Mouse (Mus musculus) neural tube, embryonic 12.5 days (tissue): ENCODE results near the gene Olfr559. TPM values are rescaled to one million over a fixed set of nuclear protein-coding genes. Genes with fewer than 3 reads are reported as not detected.

Source experiments
- ATAC-seq: fragments of 200-750 bp; cut with Nextera tagmentation; 2 replicates; pipeline ENCODE4 v1.8.0; 2017; ENCODE audit warnings: low read depth, mild to moderate bottlenecking, moderate TSS enrichment, moderate library complexity; ENCODE audit not compliant: low FRiP score
- H3K27ac ChIP-seq: fragments of 300-500 bp; sonication (generic); 2 replicates; pipeline ENCODE4 v1.5.1; 2016
- H3K27me3 ChIP-seq: fragments of 300-500 bp; sonication (generic); replicated peaks from 2 replicates; pipeline ENCODE4 v1.6.1; 2016; ENCODE audit warnings: mild to moderate bottlenecking
- H3K36me3 ChIP-seq: fragments of 300-500 bp; sonication (generic); 2 replicates; pipeline ENCODE4 v1.6.1; 2016; ENCODE audit warnings: mild to moderate bottlenecking
- H3K4me1 ChIP-seq: fragments of 300-500 bp; sonication (generic); 2 replicates; pipeline ENCODE4 v1.6.1; 2016
- H3K4me2 ChIP-seq: fragments of 300-500 bp; sonication (generic); replicated peaks from 2 replicates; pipeline ENCODE4 v1.6.1; 2016; ENCODE audit warnings: mild to moderate bottlenecking
- H3K4me3 ChIP-seq: fragments of 300-500 bp; sonication (generic); 2 replicates; pipeline ENCODE4 v1.5.1; 2016
- H3K9ac ChIP-seq: fragments of 300-500 bp; sonication (generic); 2 replicates; pipeline ENCODE4 v1.6.1; 2016; ENCODE audit warnings: mild to moderate bottlenecking
- H3K9me3 ChIP-seq: fragments of 300-500 bp; sonication (generic); 2 replicates; pipeline ENCODE4 v1.6.1; 2016; ENCODE audit warnings: mild to moderate bottlenecking
- WGBS: fragments of 180-500 bp; shearing (Covaris S2); methylation state at CpG from one replicate; pipeline ENCODE4 v1.1.7; 2016; 5-methylcytosine and 5-hydroxymethylcytosine counted together
- polyA plus RNA-seq: library from polyadenylated mRNA; unstranded; fragments of >200 nt; fragmentation: Nextera tagmentation; extraction: Ambion mirVana; gene quantifications from 2 replicates; pipeline ENCODE4 v1.2.1, GENCODE M21; 2016

Gene Olfr559
- polyA plus RNA-seq, result 0.20 TPM in 1 of 2 replicates, not detected in the other

- no peak for ATAC-seq
- Histone ChIP-seq H3K4me2 (no peak within 1 kb of the TSS), H3K4me3 (no peak within 1 kb of the TSS), H3K4me1 (no peaks in the 10 kb centered on the region), H3K27ac (no peak within 1 kb of the TSS), H3K27me3 (no peaks in the 10 kb centered on the region), H3K9ac (no peak within 1 kb of the TSS), H3K36me3 (no peaks in the 10 kb centered on the region), H3K9me3 (no peaks in the 10 kb centered on the region)
Measured at GRCm38 (mm10) chr7:102727391-102727790, at the start of gene Olfr559. Gene Olfr559, minus strand, starts transcription at chr7:102727491.

- no peak for ATAC-seq
- Histone ChIP-seq H3K9ac (no peak within 1 kb of the TSS), H3K9me3 (no peaks in the 10 kb centered on the region), H3K27me3 (no peaks in the 10 kb centered on the region), H3K4me1 (no peaks in the 10 kb centered on the region), H3K27ac (no peak within 1 kb of the TSS), H3K36me3 (no peaks in the 10 kb centered on the region), H3K4me2 (no peak within 1 kb of the TSS), H3K4me3 (no peak within 1 kb of the TSS)
- 76% methylated on average over 2 of the region's 2 CpGs for WGBS
Measured at GRCm38 (mm10) chr7:102770921-102771320, 43.6 kb upstream of the Olfr559 start, which contains the start of gene Olfr561. Gene Olfr561, plus strand, starts transcription at chr7:102771221.

- no peaks in the 10 kb centered on the region for H3K27me3 ChIP-seq
- no peak within 1 kb of the TSS for H3K9ac ChIP-seq
- no peak for ATAC-seq
- WGBS, result 81% methylated on average over 4 of the region's 4 CpGs
- H3K4me2 ChIP-seq, result no peak within 1 kb of the TSS
- no peaks in the 10 kb centered on the region for H3K36me3 ChIP-seq
- no peaks in the 10 kb centered on the region for H3K9me3 ChIP-seq
- no peak within 1 kb of the TSS for H3K4me3 ChIP-seq
- H3K27ac ChIP-seq, result no peak within 1 kb of the TSS
- H3K4me1 ChIP-seq, result no peaks in the 10 kb centered on the region
Measured at GRCm38 (mm10) chr7:102759266-102759665, 32.0 kb upstream of the Olfr559 start, which contains the start of the genes Olfr560 and Olfr78. Gene Olfr560, minus strand, starts transcription at chr7:102759366. Gene Olfr78, minus strand, starts transcription at chr7:102759471.

- ATAC-seq, result no peak
- H3K27ac ChIP-seq, result no peak overlapping the region
Measured at GRCm38 (mm10) chr7:102752086-102752485, 24.8 kb upstream of the Olfr559 start.

GRCm38 (mm10) chr7:102737705-102738104, 10.4 kb upstream of the Olfr559 start:
- Histone ChIP-seq H3K9me3 (no peaks in the 10 kb centered on the region), H3K4me3 (no peak overlapping the region), H3K4me1 (no peaks in the 10 kb centered on the region), H3K27ac (no peak overlapping the region), H3K27me3 (no peaks in the 10 kb centered on the region), H3K9ac (no peak overlapping the region), H3K4me2 (no peak overlapping the region), H3K36me3 (no peaks in the 10 kb centered on the region)
- 59% methylated on average over 2 of the region's 2 CpGs for WGBS
- ATAC-seq, result no peak

More at GRCm38 (mm10) chr7:102752086-102752485, 24.8 kb upstream of the Olfr559 start:
- no peaks in the 10 kb centered on the region for H3K4me1 ChIP-seq
- H3K4me2 ChIP-seq, result no peak overlapping the region
- no peaks in the 10 kb centered on the region for H3K27me3 ChIP-seq
- H3K4me3 ChIP-seq, result no peak overlapping the region
- WGBS, result 21% methylated on average over 1 of the region's 1 CpGs
- no peaks in the 10 kb centered on the region for H3K36me3 ChIP-seq
- H3K9me3 ChIP-seq, result no peaks in the 10 kb centered on the region
- H3K9ac ChIP-seq, result no peak overlapping the region

GRCm38 (mm10) chr7:102733793-102734192, 6.5 kb upstream of the Olfr559 start:
- no peaks in the 10 kb centered on the region for H3K9me3 ChIP-seq
- H3K4me1 ChIP-seq, result no peaks in the 10 kb centered on the region
- H3K36me3 ChIP-seq, result no peaks in the 10 kb centered on the region
- H3K27me3 ChIP-seq, result no peaks in the 10 kb centered on the region
- no peak overlapping the region for H3K27ac ChIP-seq
- WGBS, result 45% methylated on average over 1 of the region's 1 CpGs
- H3K9ac ChIP-seq, result no peak overlapping the region
- H3K4me2 ChIP-seq, result no peak overlapping the region
- no peak overlapping the region for H3K4me3 ChIP-seq
- ATAC-seq, result no peak

GRCm38 (mm10) chr7:102718970-102719369, 8.3 kb downstream of the Olfr559 start, which contains the start of gene Olfr33:
Gene Olfr33, minus strand, starts transcription at chr7:102719070.
- no peaks in the 10 kb centered on the region for H3K4me1 ChIP-seq
- H3K27ac ChIP-seq, result no peak within 1 kb of the TSS
- H3K4me2 ChIP-seq, result no peak within 1 kb of the TSS
- H3K27me3 ChIP-seq, result no peaks in the 10 kb centered on the region
- 39% methylated on average over 1 of the region's 1 CpGs for WGBS
- no peak within 1 kb of the TSS for H3K9ac ChIP-seq
- ATAC-seq, result no peak
- no peaks in the 10 kb centered on the region for H3K36me3 ChIP-seq
- no peak within 1 kb of the TSS for H3K4me3 ChIP-seq
- no peaks in the 10 kb centered on the region for H3K9me3 ChIP-seq

GRCm38 (mm10) chr7:102701915-102702314, 25.4 kb downstream of the Olfr559 start, which contains the start of gene Olfr558:
Gene Olfr558, plus strand, starts transcription at chr7:102702215.
- Histone ChIP-seq H3K4me3 (no peak within 1 kb of the TSS), H3K4me2 (no peak within 1 kb of the TSS), H3K4me1 (no peaks in the 10 kb centered on the region), H3K9me3 (no peaks in the 10 kb centered on the region), H3K36me3 (no peaks in the 10 kb centered on the region), H3K9ac (no peak within 1 kb of the TSS), H3K27ac (no peak within 1 kb of the TSS), H3K27me3 (no peaks in the 10 kb centered on the region)
- no peak for ATAC-seq

GRCm38 (mm10) chr7:102698461-102698860, 28.8 kb downstream of the Olfr559 start:
- 93% methylated on average over 7 of the region's 7 CpGs for WGBS
- Histone ChIP-seq H3K9me3 (no peaks in the 10 kb centered on the region), H3K9ac (no peak overlapping the region), H3K4me2 (no peak overlapping the region), H3K27ac (no peak overlapping the region), H3K4me3 (no peak overlapping the region), H3K36me3 (no peaks in the 10 kb centered on the region), H3K4me1 (no peaks in the 10 kb centered on the region), H3K27me3 (no peaks in the 10 kb centered on the region)
- ATAC-seq, result no peak

- 82% methylated on average over 5 of the region's 5 CpGs for WGBS
- ATAC-seq, result no peak
Measured at GRCm38 (mm10) chr7:102695358-102696125, 31.7 kb downstream of the Olfr559 start, which contains the start of gene Olfr557. Gene Olfr557, plus strand, starts transcription at chr7:102695910.

GRCm38 (mm10) chr7:102686944-102687501, 40.3 kb downstream of the Olfr559 start, which contains the start of gene Trim68:
Gene Trim68, minus strand, starts transcription at chr7:102687327.
- WGBS, result under 1% methylated on average over 40 of the region's 40 CpGs
- Histone ChIP-seq H3K27ac (peak within 1 kb of the TSS; percentile 20; the same call in 1 of the 2 replicates), H3K4me1 (0 out of 2 replicates have a peak, but pooled peaks cover 3% of the 10 kb centered on the region), H3K27me3 (no peaks in the 10 kb centered on the region), H3K9ac (peak within 1 kb of the TSS; percentile 64), H3K36me3 (no peaks in the 10 kb centered on the region), H3K9me3 (no peaks in the 10 kb centered on the region), H3K4me3 (peak within 1 kb of the TSS; percentile 60), H3K4me2 (peak within 1 kb of the TSS; percentile 65)
- ATAC-seq, result peak; percentile 100

More at GRCm38 (mm10) chr7:102695358-102696125, 31.7 kb downstream of the Olfr559 start, which contains the start of gene Olfr557:
- H3K27me3 ChIP-seq, result no peaks in the 10 kb centered on the region
- H3K4me3 ChIP-seq, result no peak within 1 kb of the TSS
- no peaks in the 10 kb centered on the region for H3K4me1 ChIP-seq
- H3K9ac ChIP-seq, result no peak within 1 kb of the TSS
- H3K27ac ChIP-seq, result no peak within 1 kb of the TSS
- no peaks in the 10 kb centered on the region for H3K36me3 ChIP-seq
- H3K4me2 ChIP-seq, result no peak within 1 kb of the TSS
- H3K9me3 ChIP-seq, result no peaks in the 10 kb centered on the region

- WGBS, result 96% methylated on average over 1 of the region's 1 CpGs
Measured at GRCm38 (mm10) chr7:102681916-102682315, 45.4 kb downstream of the Olfr559 start.

More at GRCm38 (mm10) chr7:102681916-102682315, 45.4 kb downstream of the Olfr559 start:
- no peaks in the 10 kb centered on the region for H3K4me1 ChIP-seq
- H3K9ac ChIP-seq, result no peak overlapping the region
- no peaks in the 10 kb centered on the region; the same call in 1 of the 2 replicates for H3K36me3 ChIP-seq
- H3K27me3 ChIP-seq, result no peaks in the 10 kb centered on the region
- H3K4me3 ChIP-seq, result no peak overlapping the region
- no peak for ATAC-seq
- no peaks in the 10 kb centered on the region for H3K9me3 ChIP-seq
- H3K4me2 ChIP-seq, result no peak overlapping the region
- no peak overlapping the region for H3K27ac ChIP-seq
